Mouse (Mus musculus) ES-E14 (cell line): ENCODE data around the gene Pwwp2b. TPM values are rescaled to one million over a fixed set of nuclear protein-coding genes. Genes with fewer than 3 reads are reported as not detected.
A peak's percentile ranks its signal among the peaks of the same experiment; 100 is the strongest.

Experiments
- DNase-seq: peaks from one replicate; pipeline ENCODE4 v3.0.0-alpha.2; 2013; ENCODE audit warnings: low read depth, low spot score
- H3K27ac ChIP-seq: 2 replicates; pipeline ENCODE4 v1.5.1; 2012; ENCODE audit warnings: low read depth, mild to moderate bottlenecking, low read length, moderate library complexity, mixed read lengths; ENCODE audit not compliant: poor library complexity, insufficient read depth, severe bottlenecking
- H3K36me3 ChIP-seq: 2 replicates; pipeline ENCODE4 v1.6.1; 2012; ENCODE audit warnings: mild to moderate bottlenecking, low read length, moderate library complexity, mixed read lengths; ENCODE audit not compliant: control insufficient read depth, poor library complexity, insufficient read depth, severe bottlenecking
- H3K4me1 ChIP-seq, 2 experiments: fragments of 150-350 bp in 1 of 2; sonication (generic) in 1 of 2; 2 replicates each; pipeline ENCODE4 v1.6.1; 2012; ENCODE audit warnings: low read length in 2 of 2, mild to moderate bottlenecking in 1 of 2, mixed read lengths in 1 of 2; ENCODE audit not compliant: control insufficient read depth in 2 of 2, insufficient read depth in 2 of 2, poor library complexity in 1 of 2
- H3K4me3 ChIP-seq, 2 experiments: fragments of 150-350 bp in 1 of 2; sonication (generic) in 1 of 2; 2 replicates each; pipeline ENCODE4 v1.5.1; 2012; ENCODE audit warnings: low read length in 2 of 2, low read depth in 1 of 2, mild to moderate bottlenecking in 1 of 2, mixed read lengths in 1 of 2; ENCODE audit not compliant: insufficient read depth in 1 of 2, poor library complexity in 1 of 2, severe bottlenecking in 1 of 2
- H3K9ac ChIP-seq: 2 replicates; pipeline ENCODE4 v1.6.1; 2012; ENCODE audit warnings: low read depth, mild to moderate bottlenecking, low read length, mixed read lengths; ENCODE audit not compliant: poor library complexity, insufficient read depth, severe bottlenecking
- H3K9me3 ChIP-seq: fragments of 150-350 bp; sonication (generic); 2 replicates; pipeline ENCODE4 v1.6.1; 2012; ENCODE audit warnings: low read depth, mild to moderate bottlenecking, low read length; ENCODE audit not compliant: control insufficient read depth, insufficient read depth
- CHD2 ChIP-seq: IDR thresholded peaks from 2 replicates; pipeline ENCODE4 v1.6.1; 2014; ENCODE audit warnings: mild to moderate bottlenecking, low read depth, low read length, inconsistent platforms
- HCFC1 ChIP-seq: IDR thresholded peaks from 2 replicates; pipeline ENCODE4 v1.6.1; 2012; ENCODE audit warnings: low read length, inconsistent platforms, borderline replicate concordance; ENCODE audit not compliant: insufficient read depth
- MAFK ChIP-seq: IDR thresholded peaks from 2 replicates; pipeline ENCODE4 v1.6.1; 2014; ENCODE audit warnings: mild to moderate bottlenecking, low read depth, low read length, inconsistent platforms; ENCODE audit not compliant: insufficient read depth
- ZC3H11A ChIP-seq: IDR thresholded peaks from 2 replicates; pipeline ENCODE4 v1.6.1; 2012; ENCODE audit warnings: low read depth, mild to moderate bottlenecking, inconsistent platforms, low read length, borderline replicate concordance
- ZNF384 ChIP-seq: IDR thresholded peaks from 2 replicates; pipeline ENCODE4 v1.6.1; 2012; ENCODE audit warnings: low read depth, low read length, inconsistent platforms
- in situ Hi-C, 2 experiments: fragments of 600-800 bp; cut with MboI; formaldehyde crosslinking; loops; one replicate each; pipeline ENCODE4 v1.15.1; 2025; ENCODE audit warnings: low sequenced_read_pairs in 2 of 2, inconsistent platforms in 1 of 2; ENCODE audit not compliant: unreplicated experiment in 2 of 2
- total RNA-seq: library from RNA; depleted of rRNA; stranded (reverse); fragments of 300-350 nt; gene quantifications from 2 replicates; pipeline ENCODE4 v1.2.3, GENCODE M21; 2012

The Pwwp2b gene
- total RNA-seq, 1 experiment = 7.1 TPM

DNA sequence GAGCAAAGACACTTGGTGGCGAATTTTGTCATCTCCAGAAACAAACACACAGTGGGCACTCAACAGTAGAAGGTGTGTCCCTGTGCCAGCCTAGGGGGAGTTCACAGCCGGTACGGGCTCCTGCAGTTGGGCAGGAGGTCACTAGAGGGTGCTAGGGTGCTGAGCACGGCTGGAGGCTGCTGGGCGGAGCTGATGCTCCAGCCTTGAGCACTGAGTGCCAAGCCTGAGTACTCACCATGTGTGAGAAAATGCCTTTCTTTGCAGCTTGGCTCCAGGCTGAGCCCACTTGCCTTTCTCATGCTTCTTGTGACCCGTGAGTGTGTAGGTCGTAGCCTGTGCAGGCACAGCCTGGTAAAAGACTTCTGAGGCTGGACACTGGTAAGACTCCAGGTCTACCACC lies 14.6 kb upstream of the Pwwp2b start:
- peak overlapping the region; percentile 82; the same call in 1 of the 2 replicates for H3K27ac ChIP-seq
- H3K9me3 ChIP-seq = no peaks in the 10 kb centered on the region
- H3K4me3 ChIP-seq = peak overlapping the region; percentile 31 to 41; a peak in 3 of 4 replicates
- TF ChIP-seq CHD2 (no peak), HCFC1 (0 out of 2 replicates have a peak, but pooled peaks have one; percentile 46), MAFK (0 out of 2 replicates have a peak, but pooled peaks have one; percentile 7), ZC3H11A (peak; percentile 87), ZNF384 (no peak)
- peak; percentile 75 for DNase-seq
- in situ Hi-C loops = no loop called here
- H3K4me1 ChIP-seq = peaks cover 4 to 20% of the 10 kb centered on the region in 2 experiments; a peak in 2 of 4 replicates
- H3K36me3 ChIP-seq = no peaks in the 10 kb centered on the region
- peak overlapping the region; percentile 71; the same call in 1 of the 2 replicates for H3K9ac ChIP-seq

GRCm38 (mm10) chr7:139234426-139235188 lies 13.7 kb upstream of the Pwwp2b start:
- in situ Hi-C loops = no loop called here
- Histone ChIP-seq H3K9ac (peak overlapping the region; percentile 21; the same call in 1 of the 2 replicates), H3K36me3 (no peaks in the 10 kb centered on the region), H3K4me1 (peaks cover 4 to 20% of the 10 kb centered on the region in 2 experiments; a peak in 2 of 4 replicates), H3K9me3 (no peaks in the 10 kb centered on the region), H3K4me3 (peak overlapping the region in 1 of 2 experiments; percentile 8; a peak in 1 of 4 replicates), H3K27ac (peak overlapping the region; percentile 82)
- peak; percentile 70 for DNase-seq
- TF ChIP-seq ZNF384 (no peak), CHD2 (no peak), MAFK (no peak), ZC3H11A (no peak)

- in situ Hi-C loops = no loop called here
- no peak for TF ChIP-seq ZNF384
- TF ChIP-seq HCFC1 = no peak
- no peak for TF ChIP-seq CHD2
- no peak for TF ChIP-seq ZC3H11A
- TF ChIP-seq MAFK = no peak
- Histone ChIP-seq H3K4me1 (peaks cover 4 to 15% of the 10 kb centered on the region in 2 experiments; a peak in 2 of 4 replicates), H3K4me3 (no peak overlapping the region), H3K36me3 (no peaks in the 10 kb centered on the region), H3K27ac (no peak overlapping the region; the same call in 1 of the 2 replicates), H3K9ac (no peak overlapping the region), H3K9me3 (no peaks in the 10 kb centered on the region)
- DNase-seq = no peak
Measured at GRCm38 (mm10) chr7:139235651-139236358, 12.5 kb upstream of the Pwwp2b start.

DNA sequence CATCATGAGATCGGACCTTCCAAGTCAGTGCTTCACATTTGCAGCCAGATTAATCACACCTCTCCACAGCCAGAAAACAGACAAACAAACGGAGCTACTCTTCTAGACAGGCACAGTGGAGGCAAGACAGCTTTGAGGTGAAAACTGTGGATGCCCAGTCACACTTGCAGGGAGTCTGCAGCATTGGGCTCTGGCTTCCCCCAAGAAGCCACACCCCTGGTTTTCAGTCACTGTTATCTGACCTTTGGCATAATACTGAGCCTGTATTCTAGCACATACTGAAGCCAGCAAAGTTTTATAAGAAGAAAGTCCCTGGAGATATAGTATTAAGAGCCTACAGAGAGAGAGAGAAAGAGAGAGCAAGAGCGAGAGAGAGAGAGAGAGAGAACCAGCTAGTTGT lies 8.8 kb upstream of the Pwwp2b start:
- in situ Hi-C loops = no loop called here
- no peaks in the 10 kb centered on the region for H3K9me3 ChIP-seq
- no peak for TF ChIP-seq ZNF384
- TF ChIP-seq HCFC1 = no peak
- no peak for TF ChIP-seq ZC3H11A
- no peak for TF ChIP-seq MAFK
- TF ChIP-seq CHD2 = no peak
- H3K4me1 ChIP-seq = peaks cover 2 to 12% of the 10 kb centered on the region in 2 experiments; a peak in 2 of 4 replicates
- no peak overlapping the region for H3K27ac ChIP-seq
- no peak overlapping the region for H3K4me3 ChIP-seq
- DNase-seq = no peak
- H3K36me3 ChIP-seq = no peaks in the 10 kb centered on the region
- H3K9ac ChIP-seq = no peak overlapping the region
